Mouse (Mus musculus) heart, embryonic 15.5 days (tissue): Measurements from ENCODE around the gene Lipm. TPM values are rescaled to one million over a fixed set of nuclear protein-coding genes. Genes with fewer than 3 reads are reported as not detected.

Experiments used
- ATAC-seq: fragments of 200-750 bp; cut with Nextera tagmentation; replicated peaks from 2 replicates; pipeline ENCODE4 v1.8.0; 2017; ENCODE audit warnings: low read depth, moderate TSS enrichment; ENCODE audit not compliant: insufficient number of reproducible peaks, insufficient read depth, low FRiP score
- H3K27ac ChIP-seq: fragments of 300-500 bp; sonication (generic); 2 replicates; pipeline ENCODE4 v1.5.1; 2015; ENCODE audit warnings: mild to moderate bottlenecking, inconsistent platforms
- H3K27me3 ChIP-seq: fragments of 300-500 bp; sonication (generic); 2 replicates; pipeline ENCODE4 v1.6.1; 2015; ENCODE audit warnings: inconsistent platforms
- H3K36me3 ChIP-seq: fragments of 300-500 bp; sonication (generic); 2 replicates; pipeline ENCODE4 v1.6.1; 2015; ENCODE audit warnings: mild to moderate bottlenecking, inconsistent platforms
- H3K4me1 ChIP-seq: fragments of 300-500 bp; sonication (generic); replicated peaks from 2 replicates; pipeline ENCODE4 v1.6.1; 2015; ENCODE audit warnings: inconsistent platforms
- H3K4me2 ChIP-seq: fragments of 300-500 bp; sonication (generic); 2 replicates; pipeline ENCODE4 v1.6.1; 2015; ENCODE audit warnings: inconsistent platforms, mild to moderate bottlenecking, moderate library complexity
- H3K4me3 ChIP-seq: fragments of 300-500 bp; sonication (generic); 2 replicates; pipeline ENCODE4 v1.5.1; 2015; ENCODE audit warnings: mild to moderate bottlenecking, inconsistent platforms
- H3K9ac ChIP-seq: fragments of 300-500 bp; sonication (generic); 2 replicates; pipeline ENCODE4 v1.6.1; 2015; ENCODE audit warnings: mild to moderate bottlenecking, inconsistent platforms
- H3K9me3 ChIP-seq: fragments of 300-500 bp; sonication (generic); replicated peaks from 2 replicates; pipeline ENCODE4 v1.6.1; 2016; ENCODE audit warnings: inconsistent platforms
- WGBS: fragments of 180-500 bp; shearing (Covaris S2); methylation state at CpG from one replicate; pipeline ENCODE4 v1.1.7; 2015; ENCODE audit warnings: mixed read lengths; 5-methylcytosine and 5-hydroxymethylcytosine counted together
- polyA plus RNA-seq: library from polyadenylated mRNA; unstranded; fragments of >200 nt; fragmentation: Nextera tagmentation; extraction: Ambion mirVana; gene quantifications from 2 replicates; pipeline ENCODE4 v1.2.1, GENCODE M21; 2015

Lipm gene
- polyA plus RNA-seq, 1 experiment from 2014 or later = 0.06 TPM

GRCm38 (mm10) chr19:34119102-34119501 is 18.4 kb downstream of the Lipm start:
- no peaks in the 10 kb centered on the region for H3K9me3 ChIP-seq
- H3K4me3 ChIP-seq = no peak overlapping the region
- ATAC-seq = no peak
- 70% methylated on average over 1 of the region's 1 CpGs for WGBS
- 0 out of 2 replicates have a peak, but pooled peaks cover 2% of the 10 kb centered on the region for H3K4me1 ChIP-seq
- H3K27me3 ChIP-seq = no peaks in the 10 kb centered on the region
- no peak overlapping the region for H3K9ac ChIP-seq
- H3K4me2 ChIP-seq = no peak overlapping the region
- H3K27ac ChIP-seq = no peak overlapping the region
- H3K36me3 ChIP-seq = no peaks in the 10 kb centered on the region

DNA sequence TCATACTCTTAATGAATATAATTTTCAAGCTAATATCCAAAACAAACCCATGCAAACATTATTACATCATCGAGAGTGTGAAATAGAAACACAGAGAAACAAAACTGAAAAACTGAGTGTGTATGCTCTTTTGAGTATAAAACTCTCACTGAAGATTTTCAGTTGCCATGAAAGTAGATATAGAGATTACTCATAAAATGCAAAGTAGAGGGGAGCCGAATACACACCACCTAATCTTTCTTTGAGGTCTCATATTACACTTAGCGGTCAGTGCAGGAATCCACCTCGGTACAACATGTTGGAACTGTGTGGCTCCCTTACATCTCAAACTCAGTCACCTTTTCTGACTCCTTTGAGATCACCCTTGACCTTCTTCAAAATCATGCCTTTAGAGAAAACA is 18.9 kb downstream of the Lipm start:
- no peak overlapping the region for H3K4me2 ChIP-seq
- H3K9ac ChIP-seq = no peak overlapping the region
- H3K4me3 ChIP-seq = no peak overlapping the region
- no peaks in the 10 kb centered on the region for H3K36me3 ChIP-seq
- no peak overlapping the region for H3K27ac ChIP-seq
- no peaks in the 10 kb centered on the region for H3K9me3 ChIP-seq
- ATAC-seq = no peak
- 0 out of 2 replicates have a peak, but pooled peaks cover 2% of the 10 kb centered on the region for H3K4me1 ChIP-seq
- no peaks in the 10 kb centered on the region for H3K27me3 ChIP-seq
- WGBS = 59% methylated on average over 4 of the region's 4 CpGs

- no peak for ATAC-seq
- WGBS = 47% methylated on average over 3 of the region's 3 CpGs
Observed at GRCm38 (mm10) chr19:34120107-34120731, 19.5 kb downstream of the Lipm start.

DNA sequence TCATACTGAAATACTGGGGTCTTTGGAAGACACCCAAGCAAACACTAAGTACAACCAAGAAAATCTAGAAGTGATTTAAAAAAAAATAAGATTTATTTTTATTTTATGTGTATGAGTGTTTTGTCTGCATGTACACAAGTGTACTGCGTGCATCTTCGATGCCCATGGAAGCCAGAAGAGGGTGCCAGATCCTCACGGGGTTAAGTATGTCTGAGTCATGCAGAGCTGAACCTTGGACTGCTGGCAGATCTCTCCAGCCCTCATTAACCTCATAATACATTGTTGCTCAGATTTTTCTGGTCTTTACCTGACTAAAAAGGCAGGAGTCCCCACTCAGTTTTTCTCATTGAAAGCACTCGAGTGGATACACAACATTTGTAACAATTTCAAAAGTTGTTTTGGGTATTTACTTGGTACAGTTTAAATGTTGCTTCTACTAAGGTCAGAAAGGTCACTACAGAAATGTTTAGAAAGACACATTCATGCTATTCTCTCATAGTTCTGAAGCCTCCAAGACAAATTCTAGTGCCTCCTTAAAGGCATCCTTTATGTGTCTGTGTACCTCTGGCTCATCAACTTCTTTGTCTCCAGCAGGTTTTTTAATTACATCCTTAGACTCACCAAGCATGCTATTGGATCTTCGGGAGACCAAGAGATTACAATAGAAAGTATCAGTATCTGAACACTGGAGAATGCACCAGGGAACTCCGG is 38.1 kb downstream of the Lipm start:
- Histone ChIP-seq H3K4me3 (no peak overlapping the region), H3K27me3 (no peaks in the 10 kb centered on the region), H3K36me3 (no peaks in the 10 kb centered on the region), H3K27ac (no peak overlapping the region), H3K4me1 (no peaks in the 10 kb centered on the region), H3K4me2 (no peak overlapping the region), H3K9me3 (no peaks in the 10 kb centered on the region), H3K9ac (no peak overlapping the region)
- no peak for ATAC-seq
- WGBS = 82% methylated on average over 6 of the region's 6 CpGs

More at GRCm38 (mm10) chr19:34120107-34120731, 19.5 kb downstream of the Lipm start:
- Histone ChIP-seq H3K27ac (no peak overlapping the region), H3K4me3 (no peak overlapping the region), H3K4me2 (no peak overlapping the region), H3K36me3 (no peaks in the 10 kb centered on the region), H3K4me1 (no peaks in the 10 kb centered on the region), H3K27me3 (no peaks in the 10 kb centered on the region), H3K9me3 (no peaks in the 10 kb centered on the region), H3K9ac (no peak overlapping the region)

- Histone ChIP-seq H3K27ac (no peak overlapping the region), H3K4me3 (no peak overlapping the region), H3K4me2 (no peak overlapping the region), H3K4me1 (no peaks in the 10 kb centered on the region), H3K27me3 (no peaks in the 10 kb centered on the region), H3K9me3 (no peaks in the 10 kb centered on the region), H3K36me3 (no peaks in the 10 kb centered on the region), H3K9ac (no peak overlapping the region)
- no peak for ATAC-seq
- WGBS = 68% methylated on average over 3 of the region's 3 CpGs
Observed at GRCm38 (mm10) chr19:34139431-34140046, 38.8 kb downstream of the Lipm start.

GRCm38 (mm10) chr19:34148421-34148820 is 47.7 kb downstream of the Lipm start:
- H3K4me3 ChIP-seq = no peak overlapping the region

GRCm38 (mm10) chr19:34151909-34152308 is 51.2 kb downstream of the Lipm start:
- no peaks in the 10 kb centered on the region for H3K36me3 ChIP-seq
- no peaks in the 10 kb centered on the region for H3K4me1 ChIP-seq
- 72% methylated on average over 1 of the region's 1 CpGs for WGBS
- no peak for ATAC-seq
- H3K4me2 ChIP-seq = no peak overlapping the region
- no peak overlapping the region for H3K27ac ChIP-seq
- no peak overlapping the region for H3K9ac ChIP-seq
- no peak overlapping the region for H3K4me3 ChIP-seq
- H3K27me3 ChIP-seq = no peaks in the 10 kb centered on the region
- no peaks in the 10 kb centered on the region for H3K9me3 ChIP-seq

More at GRCm38 (mm10) chr19:34148421-34148820, 47.7 kb downstream of the Lipm start:
- Histone ChIP-seq H3K9ac (no peak overlapping the region), H3K4me2 (no peak overlapping the region), H3K4me1 (no peaks in the 10 kb centered on the region), H3K27me3 (no peaks in the 10 kb centered on the region), H3K27ac (no peak overlapping the region), H3K36me3 (no peaks in the 10 kb centered on the region), H3K9me3 (no peaks in the 10 kb centered on the region)
- 55% methylated on average over 4 of the region's 4 CpGs for WGBS
- no peak for ATAC-seq

GRCm38 (mm10) chr19:34153263-34154144 is 52.8 kb downstream of the Lipm start:
- Histone ChIP-seq H3K27ac (no peak overlapping the region), H3K4me1 (no peaks in the 10 kb centered on the region), H3K9me3 (no peaks in the 10 kb centered on the region), H3K36me3 (no peaks in the 10 kb centered on the region), H3K27me3 (no peaks in the 10 kb centered on the region), H3K9ac (no peak overlapping the region), H3K4me2 (no peak overlapping the region), H3K4me3 (no peak overlapping the region)
- 56% methylated on average over 6 of the region's 6 CpGs for WGBS
- ATAC-seq = no peak

GRCm38 (mm10) chr19:34162693-34163092 is 62.0 kb downstream of the Lipm start:
- Histone ChIP-seq H3K27me3 (no peaks in the 10 kb centered on the region), H3K27ac (no peak overlapping the region), H3K4me3 (no peak overlapping the region), H3K9ac (no peak overlapping the region), H3K9me3 (no peaks in the 10 kb centered on the region), H3K4me1 (no peaks in the 10 kb centered on the region), H3K4me2 (no peak overlapping the region), H3K36me3 (no peaks in the 10 kb centered on the region)
- no peak for ATAC-seq
- WGBS = 80% methylated on average over 5 of the region's 5 CpGs

DNA sequence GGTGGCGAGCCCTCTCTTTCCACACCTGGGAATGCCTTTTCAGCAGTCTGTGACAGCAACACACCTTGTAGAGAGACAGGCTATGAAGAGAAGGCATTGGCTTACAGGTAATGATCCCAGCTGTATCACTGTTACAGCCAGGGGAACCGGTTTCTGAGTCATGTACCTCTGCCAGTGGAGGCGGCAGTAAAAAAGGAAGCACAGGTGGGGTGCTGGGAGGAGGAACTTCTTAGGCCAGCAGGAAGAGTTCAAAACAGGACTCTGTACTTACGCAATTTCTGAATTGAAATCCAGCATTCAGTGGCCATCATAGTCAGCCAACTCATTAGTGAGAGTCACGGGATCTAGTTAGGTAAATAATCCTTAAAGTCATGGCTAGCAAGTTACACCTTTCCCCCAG is 65.2 kb downstream of the Lipm start, which contains the start of gene Ankrd22:
Gene Ankrd22 (minus strand): TSS at position 163 of the 400 bp plus-strand sequence.
- Histone ChIP-seq H3K4me3 (no peak within 1 kb of the TSS), H3K9me3 (no peaks in the 10 kb centered on the region), H3K27ac (no peak within 1 kb of the TSS), H3K4me2 (no peak within 1 kb of the TSS), H3K9ac (no peak within 1 kb of the TSS), H3K4me1 (no peaks in the 10 kb centered on the region), H3K36me3 (no peaks in the 10 kb centered on the region), H3K27me3 (no peaks in the 10 kb centered on the region)
- WGBS = 71% methylated on average over 5 of the region's 5 CpGs
- ATAC-seq = no peak

DNA sequence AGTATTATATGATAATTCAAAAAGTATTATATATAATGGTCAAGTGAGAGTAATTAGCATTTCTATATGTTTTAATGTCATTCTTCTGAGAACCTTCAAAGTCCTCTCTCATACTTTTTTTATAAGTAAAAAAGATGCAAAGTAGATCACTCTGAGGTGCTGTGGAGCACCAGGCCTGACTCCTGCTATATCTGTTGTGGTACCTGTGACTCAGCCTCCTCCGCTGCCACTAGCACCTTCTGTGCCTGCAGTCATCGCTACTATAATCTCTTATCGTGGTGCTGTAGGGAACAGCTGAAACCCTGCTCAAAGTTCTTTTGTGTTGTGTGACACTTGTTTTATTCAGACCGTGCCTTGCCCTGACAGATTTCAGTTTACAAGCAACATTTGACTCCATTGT is 65.7 kb downstream of the Lipm start:
- Histone ChIP-seq H3K4me1 (no peaks in the 10 kb centered on the region), H3K27me3 (no peaks in the 10 kb centered on the region), H3K4me2 (no peak overlapping the region), H3K27ac (no peak overlapping the region), H3K36me3 (no peaks in the 10 kb centered on the region), H3K4me3 (no peak overlapping the region), H3K9ac (no peak overlapping the region), H3K9me3 (no peaks in the 10 kb centered on the region)
- 81% methylated on average over 4 of the region's 4 CpGs for WGBS
- ATAC-seq = no peak
